Mouse (Mus musculus) heart, adult 2 months (tissue): ENCODE data around the gene Tango2.

Experiments used
- CTCF ChIP-seq: fragments of 200-600 bp; IDR thresholded peaks from 2 replicates; pipeline ENCODE4 v1.8.1; 2022; ENCODE audit warnings: antibody characterized with exemption, mild to moderate bottlenecking, moderate library complexity
- EP300 ChIP-seq: fragments of 200-500 bp; IDR thresholded peaks from 2 replicates; pipeline ENCODE4 v1.6.1; 2011; ENCODE audit warnings: low read depth, low read length, control low read depth; ENCODE audit not compliant: insufficient read depth

GRCm38 (mm10) chr16:18392469-18393426 lies 44.8 kb upstream of the Tango2 start:
- TF ChIP-seq CTCF = peak; percentile 66
- no peak for TF ChIP-seq EP300
